Mouse (Mus musculus): ENCODE data around the gene Tfap4. TPM values are rescaled to one million over a fixed set of nuclear protein-coding genes. Genes with fewer than 3 reads are reported as not detected.

The Tfap4 gene
- polyA plus RNA-seq, 1 experiment from 2014 or later = 27.2 TPM

DNA sequence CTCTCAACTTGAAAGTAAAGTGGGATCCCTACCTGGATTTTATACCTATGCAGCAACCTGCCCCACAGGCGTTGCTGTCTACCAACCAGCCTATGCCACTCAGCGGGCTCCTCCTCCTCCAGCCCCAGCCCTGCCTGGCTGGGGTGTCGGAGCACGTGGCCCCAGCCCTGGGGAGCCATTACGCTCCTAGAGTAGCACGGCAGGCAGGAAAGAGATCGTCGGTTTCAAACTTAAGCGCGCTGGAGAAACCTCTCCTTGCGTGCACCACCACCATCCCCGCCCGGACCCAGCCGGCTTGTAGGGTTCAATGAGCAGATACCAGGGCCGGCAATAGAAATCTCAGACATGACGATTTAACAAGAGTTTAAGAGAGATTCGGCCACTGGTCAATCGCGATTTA, 1.7 kb downstream of the Tfap4 start:
- ATAC-seq (replicated peaks; ENCODE audit: insufficient number of reproducible peaks, low FRiP score, low TSS enrichment, low read depth) = peak; percentile 25; the same call in 1 of the 2 replicates
- no peaks in the 10 kb centered on the region for H3K36me3 ChIP-seq (replicated peaks; ENCODE audit: control insufficient read depth, insufficient read depth, low read depth, low read length)
- under 1% methylated on average over 19 of the region's 19 CpGs for WGBS
- peak overlapping the region; percentile 85 for H3K4me2 ChIP-seq (ENCODE audit: low read depth, low read length)
- no peaks in the 10 kb centered on the region for H3K27me3 ChIP-seq (ENCODE audit: control insufficient read depth, insufficient read depth, low read length)
- peak; percentile 74 for DNase-seq (ENCODE audit: low spot score)
- H3K9me3 ChIP-seq (replicated peaks; ENCODE audit: control insufficient read depth, low read length) = no peaks in the 10 kb centered on the region
- peak overlapping the region; percentile 88 for H3K9ac ChIP-seq (replicated peaks; ENCODE audit: low read length)
- H3K4me3 ChIP-seq (ENCODE audit: low read depth, low read length) = peak overlapping the region; percentile 82
- peak overlapping the region; percentile 92 for H3K27ac ChIP-seq (replicated peaks; ENCODE audit: low read depth, low read length)
- peaks cover 11% of the 10 kb centered on the region for H3K4me1 ChIP-seq (ENCODE audit: control insufficient read depth, insufficient read depth, low read length)

- WGBS = 70% methylated on average over 1 of the region's 1 CpGs
- Histone ChIP-seq H3K4me1 (ENCODE audit: control insufficient read depth, insufficient read depth, low read length) (peaks cover 16% of the 10 kb centered on the region), H3K9ac (replicated peaks; ENCODE audit: low read length) (peak overlapping the region; percentile 88), H3K4me2 (ENCODE audit: low read depth, low read length) (peak overlapping the region; percentile 85), H3K36me3 (replicated peaks; ENCODE audit: control insufficient read depth, insufficient read depth, low read depth, low read length) (no peaks in the 10 kb centered on the region), H3K27ac (replicated peaks; ENCODE audit: low read depth, low read length) (no peak overlapping the region), H3K9me3 (replicated peaks; ENCODE audit: control insufficient read depth, low read length) (no peaks in the 10 kb centered on the region), H3K27me3 (ENCODE audit: control insufficient read depth, insufficient read depth, low read length) (no peaks in the 10 kb centered on the region), H3K4me3 (ENCODE audit: low read depth, low read length) (peak overlapping the region; percentile 82; the same call in 1 of the 2 replicates)
- ATAC-seq (replicated peaks; ENCODE audit: insufficient number of reproducible peaks, low FRiP score, low TSS enrichment, low read depth) = no peak
- no peak for DNase-seq (ENCODE audit: low spot score)
Measured at GRCm38 (mm10) chr16:4557085-4557484, 2.6 kb downstream of the Tfap4 start.

GRCm38 (mm10) chr16:4555555-4555954, 4.1 kb downstream of the Tfap4 start:
- no peak overlapping the region for H3K4me2 ChIP-seq (ENCODE audit: low read depth, low read length)
- no peak for ATAC-seq (replicated peaks; ENCODE audit: insufficient number of reproducible peaks, low FRiP score, low TSS enrichment, low read depth)
- no peaks in the 10 kb centered on the region for H3K36me3 ChIP-seq (replicated peaks; ENCODE audit: control insufficient read depth, insufficient read depth, low read depth, low read length)
- H3K27ac ChIP-seq (replicated peaks; ENCODE audit: low read depth, low read length) = no peak overlapping the region
- no peaks in the 10 kb centered on the region for H3K9me3 ChIP-seq (replicated peaks; ENCODE audit: control insufficient read depth, low read length)
- H3K27me3 ChIP-seq (ENCODE audit: control insufficient read depth, insufficient read depth, low read length) = no peaks in the 10 kb centered on the region
- DNase-seq (ENCODE audit: low spot score) = no peak
- 100% methylated on average over 1 of the region's 1 CpGs for WGBS
- H3K4me1 ChIP-seq (ENCODE audit: control insufficient read depth, insufficient read depth, low read length) = peaks cover 16% of the 10 kb centered on the region
- H3K9ac ChIP-seq (replicated peaks; ENCODE audit: low read length) = no peak overlapping the region
- H3K4me3 ChIP-seq (ENCODE audit: low read depth, low read length) = no peak overlapping the region

DNA sequence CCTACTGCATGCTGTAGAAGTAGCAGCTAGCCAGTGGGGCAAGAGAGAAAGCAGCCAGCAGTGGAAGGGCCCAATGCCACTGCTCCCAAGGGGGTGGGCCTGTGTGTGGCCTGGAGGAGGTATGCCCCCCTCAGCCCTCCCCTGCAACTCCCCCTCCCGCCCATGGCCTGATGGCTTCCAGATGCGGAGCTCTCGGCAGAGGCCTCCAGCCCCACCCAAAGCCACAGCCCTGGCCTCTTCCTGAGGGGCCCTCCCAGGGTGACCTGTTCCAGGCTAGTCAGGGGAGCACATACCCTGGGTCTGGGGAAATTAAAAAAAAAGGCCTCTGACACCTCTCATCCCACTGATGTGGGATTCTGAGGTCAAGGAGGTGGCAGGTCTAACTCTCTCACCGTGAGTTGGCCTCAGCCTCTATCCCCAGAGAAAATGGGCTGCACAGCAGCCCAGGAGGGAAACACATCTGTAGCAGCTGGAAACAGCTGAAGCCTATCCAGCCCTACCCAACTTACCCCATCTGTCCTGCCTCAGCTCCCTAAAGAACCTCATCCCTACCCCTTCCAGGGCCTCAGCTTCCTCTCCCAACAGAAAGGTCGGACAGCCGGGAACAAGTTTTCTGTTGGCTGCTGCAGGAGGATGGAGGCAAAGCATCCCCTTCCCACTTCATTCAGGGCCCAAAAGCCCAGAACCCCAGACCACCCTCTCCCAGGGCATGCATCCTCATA, 6.7 kb downstream of the Tfap4 start:
- H3K27me3 ChIP-seq (ENCODE audit: control insufficient read depth, insufficient read depth, low read length) = no peaks in the 10 kb centered on the region
- ATAC-seq (replicated peaks; ENCODE audit: insufficient number of reproducible peaks, low FRiP score, low TSS enrichment, low read depth) = peak; percentile 73
- H3K27ac ChIP-seq (replicated peaks; ENCODE audit: low read depth, low read length) = peak overlapping the region; percentile 87
- no peaks in the 10 kb centered on the region for H3K9me3 ChIP-seq (replicated peaks; ENCODE audit: control insufficient read depth, low read length)
- DNase-seq (ENCODE audit: low spot score) = peak; percentile 90
- WGBS = 16% methylated on average over 6 of the region's 6 CpGs
- peaks cover 16% of the 10 kb centered on the region for H3K4me1 ChIP-seq (ENCODE audit: control insufficient read depth, insufficient read depth, low read length)
- peak overlapping the region; percentile 32 for H3K9ac ChIP-seq (replicated peaks; ENCODE audit: low read length)
- peak overlapping the region; percentile 23 for H3K4me2 ChIP-seq (ENCODE audit: low read depth, low read length)
- peaks cover 8% of the 10 kb centered on the region for H3K36me3 ChIP-seq (replicated peaks; ENCODE audit: control insufficient read depth, insufficient read depth, low read depth, low read length)
- no peak overlapping the region for H3K4me3 ChIP-seq (ENCODE audit: low read depth, low read length)

DNA sequence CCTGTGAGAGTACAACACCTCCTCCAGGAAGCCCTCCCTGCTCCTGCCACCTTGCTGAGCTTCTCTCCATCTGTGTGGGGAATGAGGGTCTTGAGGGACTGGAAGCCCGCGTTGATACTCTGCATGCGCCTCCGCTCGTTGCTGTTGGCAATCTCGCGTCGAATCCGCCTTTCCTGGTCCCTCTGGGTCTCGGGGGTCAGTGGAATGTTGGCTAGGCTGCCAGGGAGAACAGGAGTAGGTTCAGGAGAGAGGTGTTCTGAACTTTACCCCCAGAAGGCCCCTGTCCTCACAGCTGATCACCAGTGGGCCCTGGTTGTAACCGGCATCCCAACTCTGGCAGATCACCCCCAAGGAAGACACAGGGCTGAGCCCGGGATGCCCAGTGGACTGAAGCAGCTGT, 7.8 kb downstream of the Tfap4 start:
- no peaks in the 10 kb centered on the region for H3K27me3 ChIP-seq (ENCODE audit: control insufficient read depth, insufficient read depth, low read length)
- peak overlapping the region; percentile 87; the same call in 1 of the 2 replicates for H3K27ac ChIP-seq (replicated peaks; ENCODE audit: low read depth, low read length)

DNA sequence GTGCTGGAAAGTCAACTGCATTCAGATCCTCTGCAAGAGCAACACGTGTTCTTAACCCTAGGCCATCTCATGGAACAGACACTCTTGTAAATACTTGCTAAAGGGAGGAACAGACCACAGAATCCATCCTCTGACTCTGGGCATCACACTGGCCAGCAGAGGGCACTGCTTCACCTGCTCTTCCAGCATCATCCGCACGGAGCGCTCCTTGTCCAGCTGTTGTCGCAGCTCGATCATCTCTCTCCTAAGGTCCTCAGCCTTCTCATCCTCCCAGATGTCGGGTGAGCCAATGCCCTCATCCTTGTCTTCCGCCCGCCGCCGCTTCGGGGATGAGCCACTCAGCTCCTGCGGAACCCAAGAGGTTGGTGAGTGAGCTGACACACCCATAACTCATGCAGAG, 8.6 kb downstream of the Tfap4 start:
- ATAC-seq (replicated peaks; ENCODE audit: insufficient number of reproducible peaks, low FRiP score, low TSS enrichment, low read depth) = peak; percentile 30; the same call in 1 of the 2 replicates
- peak overlapping the region; percentile 41; the same call in 1 of the 2 replicates for H3K27ac ChIP-seq (replicated peaks; ENCODE audit: low read depth, low read length)
- no peaks in the 10 kb centered on the region for H3K9me3 ChIP-seq (replicated peaks; ENCODE audit: control insufficient read depth, low read length)
- H3K4me1 ChIP-seq (ENCODE audit: control insufficient read depth, insufficient read depth, low read length) = peaks cover 12% of the 10 kb centered on the region
- DNase-seq (ENCODE audit: low spot score) = peak; percentile 84
- peaks cover 12% of the 10 kb centered on the region for H3K36me3 ChIP-seq (replicated peaks; ENCODE audit: control insufficient read depth, insufficient read depth, low read depth, low read length)
- WGBS = 36% methylated on average over 13 of the region's 13 CpGs
- H3K4me2 ChIP-seq (ENCODE audit: low read depth, low read length) = no peak overlapping the region
- no peak overlapping the region for H3K9ac ChIP-seq (replicated peaks; ENCODE audit: low read length)
- H3K27me3 ChIP-seq (ENCODE audit: control insufficient read depth, insufficient read depth, low read length) = no peaks in the 10 kb centered on the region
- H3K4me3 ChIP-seq (ENCODE audit: low read depth, low read length) = no peak overlapping the region

More for the DNA sequence above, 7.8 kb downstream of the Tfap4 start:
- H3K4me2 ChIP-seq (ENCODE audit: low read depth, low read length) = no peak overlapping the region
- peaks cover 12% of the 10 kb centered on the region for H3K4me1 ChIP-seq (ENCODE audit: control insufficient read depth, insufficient read depth, low read length)
- peaks cover 10% of the 10 kb centered on the region for H3K36me3 ChIP-seq (replicated peaks; ENCODE audit: control insufficient read depth, insufficient read depth, low read depth, low read length)
- WGBS = 89% methylated on average over 12 of the region's 12 CpGs
- no peak overlapping the region for H3K4me3 ChIP-seq (ENCODE audit: low read depth, low read length)
- DNase-seq (ENCODE audit: low spot score) (no peak), ATAC-seq (replicated peaks; ENCODE audit: insufficient number of reproducible peaks, low FRiP score, low TSS enrichment, low read depth) (no peak)
- no peak overlapping the region; the same call in 1 of the 2 replicates for H3K9ac ChIP-seq (replicated peaks; ENCODE audit: low read length)
- no peaks in the 10 kb centered on the region for H3K9me3 ChIP-seq (replicated peaks; ENCODE audit: control insufficient read depth, low read length)

- H3K27ac ChIP-seq (replicated peaks; ENCODE audit: low read depth, low read length) = no peak overlapping the region
- H3K36me3 ChIP-seq (replicated peaks; ENCODE audit: control insufficient read depth, insufficient read depth, low read depth, low read length) = peaks cover 12% of the 10 kb centered on the region
- no peak for ATAC-seq (replicated peaks; ENCODE audit: insufficient number of reproducible peaks, low FRiP score, low TSS enrichment, low read depth)
- no peak overlapping the region for H3K4me3 ChIP-seq (ENCODE audit: low read depth, low read length)
- H3K4me2 ChIP-seq (ENCODE audit: low read depth, low read length) = no peak overlapping the region
- H3K9ac ChIP-seq (replicated peaks; ENCODE audit: low read length) = no peak overlapping the region
- no peak for DNase-seq (ENCODE audit: low spot score)
- no peaks in the 10 kb centered on the region for H3K27me3 ChIP-seq (ENCODE audit: control insufficient read depth, insufficient read depth, low read length)
- H3K9me3 ChIP-seq (replicated peaks; ENCODE audit: control insufficient read depth, low read length) = no peaks in the 10 kb centered on the region
- WGBS = 94% methylated on average over 18 of the region's 18 CpGs
- H3K4me1 ChIP-seq (ENCODE audit: control insufficient read depth, insufficient read depth, low read length) = peaks cover 12% of the 10 kb centered on the region
Measured at GRCm38 (mm10) chr16:4548953-4549688, 10.5 kb downstream of the Tfap4 start.

DNA sequence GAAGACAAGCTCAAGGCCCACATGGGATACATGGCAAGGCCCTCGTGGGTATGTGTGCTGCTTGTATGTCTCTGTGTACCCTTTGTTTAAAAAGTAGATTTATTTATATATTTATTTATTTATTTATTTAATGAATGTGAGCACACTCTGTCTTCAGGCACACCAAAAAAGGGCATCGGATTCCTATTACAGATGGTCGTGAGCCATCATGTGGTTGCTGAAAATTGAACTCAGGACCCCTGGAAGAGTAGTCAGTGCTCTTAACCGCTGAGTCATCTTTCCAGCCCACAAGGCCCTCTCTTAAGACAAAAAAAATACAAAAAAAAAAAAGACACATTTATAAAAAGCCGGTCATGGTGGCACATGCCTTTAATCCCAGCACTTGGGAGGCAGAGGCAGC, 12.0 kb downstream of the Tfap4 start:
- WGBS = 89% methylated on average over 5 of the region's 5 CpGs
- ATAC-seq (replicated peaks; ENCODE audit: insufficient number of reproducible peaks, low FRiP score, low TSS enrichment, low read depth) (no peak), DNase-seq (ENCODE audit: low spot score) (no peak)
- Histone ChIP-seq H3K9ac (replicated peaks; ENCODE audit: low read length) (no peak overlapping the region), H3K27ac (replicated peaks; ENCODE audit: low read depth, low read length) (no peak overlapping the region), H3K27me3 (ENCODE audit: control insufficient read depth, insufficient read depth, low read length) (no peaks in the 10 kb centered on the region), H3K4me3 (ENCODE audit: low read depth, low read length) (no peak overlapping the region), H3K36me3 (replicated peaks; ENCODE audit: control insufficient read depth, insufficient read depth, low read depth, low read length) (peaks cover 12% of the 10 kb centered on the region), H3K4me2 (ENCODE audit: low read depth, low read length) (no peak overlapping the region), H3K9me3 (replicated peaks; ENCODE audit: control insufficient read depth, low read length) (no peaks in the 10 kb centered on the region), H3K4me1 (ENCODE audit: control insufficient read depth, insufficient read depth, low read length) (peaks cover 2% of the 10 kb centered on the region)

Measured in embryonic facial prominence, embryonic 11.5 days (tissue).